Mouse (Mus musculus): ENCODE measurements around the gene Frmd4a.
A peak's percentile ranks its signal among the peaks of the same experiment; 100 is the strongest.
"Not testable (repeated sequence)": the region's sequence is repeated elsewhere in the genome, so short reads cannot be mapped to it uniquely, and the experiment has no call there.

Gene Frmd4a

GRCm38 (mm10) chr2:4616995-4617394 lies 599.5 kb downstream of the Frmd4a start:
- DNase-seq (ENCODE audit: low spot score in 2 of 2), result no peak

GRCm38 (mm10) chr2:4619126-4619525 lies 601.6 kb downstream of the Frmd4a start:
- not testable (repeated sequence) for DNase-seq (ENCODE audit: low spot score in 2 of 2)

- no peak for DNase-seq (ENCODE audit: low spot score in 2 of 2)
Observed at GRCm38 (mm10) chr2:4619893-4620593, 602.5 kb downstream of the Frmd4a start.

- DNase-seq (ENCODE audit: low spot score in 2 of 2), result no peak
Observed at GRCm38 (mm10) chr2:4620640-4621401, 603.3 kb downstream of the Frmd4a start.

GRCm38 (mm10) chr2:4621471-4621985 lies 604.0 kb downstream of the Frmd4a start:
- DNase-seq (ENCODE audit: low spot score in 2 of 2), result no peak

- no peak for DNase-seq (ENCODE audit: low spot score in 2 of 2)
Observed at GRCm38 (mm10) chr2:4626911-4627310, 609.4 kb downstream of the Frmd4a start.

GRCm38 (mm10) chr2:4628920-4629319 lies 611.4 kb downstream of the Frmd4a start:
- no peak for DNase-seq (ENCODE audit: low spot score in 2 of 2)

- no peak for DNase-seq (ENCODE audit: low spot score in 2 of 2)
Observed at GRCm38 (mm10) chr2:4629470-4629869, 612.0 kb downstream of the Frmd4a start.

- DNase-seq (ENCODE audit: low spot score in 2 of 2), result no peak
Observed at GRCm38 (mm10) chr2:4630197-4630835, 612.8 kb downstream of the Frmd4a start.

- no peak for DNase-seq (ENCODE audit: low spot score in 2 of 2)
Observed at GRCm38 (mm10) chr2:4635804-4636203, 618.3 kb downstream of the Frmd4a start.

- no peak for DNase-seq (ENCODE audit: low spot score in 2 of 2)
Observed at GRCm38 (mm10) chr2:4636656-4637055, 619.1 kb downstream of the Frmd4a start.

- no peak for DNase-seq (ENCODE audit: low spot score in 2 of 2)
Observed at GRCm38 (mm10) chr2:4638189-4638588, 620.7 kb downstream of the Frmd4a start.

- DNase-seq (ENCODE audit: low spot score in 2 of 2), result no peak
Observed at GRCm38 (mm10) chr2:4645066-4645465, 627.5 kb downstream of the Frmd4a start.

GRCm38 (mm10) chr2:4648094-4648493 lies 630.6 kb downstream of the Frmd4a start:
- DNase-seq (ENCODE audit: low spot score in 2 of 2), result no peak

GRCm38 (mm10) chr2:4649646-4650045 lies 632.1 kb downstream of the Frmd4a start:
- DNase-seq (ENCODE audit: low spot score in 2 of 2), result no peak

- DNase-seq (ENCODE audit: low spot score in 2 of 2), result peak; percentile 79 to 83
Observed at GRCm38 (mm10) chr2:4651500-4652285, 634.2 kb downstream of the Frmd4a start, which contains the start of gene Prpf18. Gene Prpf18 (minus strand): TSS chr2:4652113.

- DNase-seq (ENCODE audit: low spot score in 2 of 2), result no peak
Observed at GRCm38 (mm10) chr2:4660677-4661076, 643.2 kb downstream of the Frmd4a start.

All from frontal cortex, postnatal 14 days (tissue).